Mouse (Mus musculus) induced T-regulatory cell, adult 2 months (primary cell): Measurements from ENCODE around the gene Galnt14.

ENCODE experiments used
- DNase-seq: peaks from one replicate; pipeline ENCODE4 v3.0.0-alpha.2; 2012; ENCODE audit warnings: low read depth

Gene Galnt14

GRCm38 (mm10) chr17:73507804-73508535, 202.3 kb downstream of the Galnt14 start:
- DNase-seq, result no peak

- DNase-seq, result no peak
These were observed 206.1 kb downstream of the Galnt14 start for GRCm38 (mm10) chr17:73504111-73504510.

DNA sequence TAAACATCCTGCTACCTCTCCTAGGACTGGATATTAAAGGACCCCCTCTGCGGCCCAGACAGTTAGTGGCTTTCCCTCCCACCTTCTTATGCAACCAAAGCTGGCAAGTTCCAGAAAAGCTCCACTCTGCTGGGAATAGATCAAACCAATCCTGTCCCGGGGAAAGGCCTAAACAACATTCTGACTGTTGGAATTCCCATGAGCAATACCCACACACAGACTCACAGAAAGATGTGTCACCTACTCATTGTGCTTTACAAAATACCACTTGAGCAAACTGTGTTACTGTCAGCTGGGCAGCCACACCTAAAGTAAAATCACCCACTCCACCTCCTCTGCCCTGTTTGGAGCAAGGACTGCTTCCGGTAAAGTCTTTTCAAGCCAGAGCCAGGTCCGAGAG, 207.6 kb downstream of the Galnt14 start:
- DNase-seq, result no peak

GRCm38 (mm10) chr17:73489519-73489918, 220.7 kb downstream of the Galnt14 start:
- DNase-seq, result no peak

- DNase-seq, result no peak
These were observed 222.5 kb downstream of the Galnt14 start for GRCm38 (mm10) chr17:73487792-73488191.

- DNase-seq, result no peak
These were observed 222.9 kb downstream of the Galnt14 start for GRCm38 (mm10) chr17:73487380-73487779.

DNA sequence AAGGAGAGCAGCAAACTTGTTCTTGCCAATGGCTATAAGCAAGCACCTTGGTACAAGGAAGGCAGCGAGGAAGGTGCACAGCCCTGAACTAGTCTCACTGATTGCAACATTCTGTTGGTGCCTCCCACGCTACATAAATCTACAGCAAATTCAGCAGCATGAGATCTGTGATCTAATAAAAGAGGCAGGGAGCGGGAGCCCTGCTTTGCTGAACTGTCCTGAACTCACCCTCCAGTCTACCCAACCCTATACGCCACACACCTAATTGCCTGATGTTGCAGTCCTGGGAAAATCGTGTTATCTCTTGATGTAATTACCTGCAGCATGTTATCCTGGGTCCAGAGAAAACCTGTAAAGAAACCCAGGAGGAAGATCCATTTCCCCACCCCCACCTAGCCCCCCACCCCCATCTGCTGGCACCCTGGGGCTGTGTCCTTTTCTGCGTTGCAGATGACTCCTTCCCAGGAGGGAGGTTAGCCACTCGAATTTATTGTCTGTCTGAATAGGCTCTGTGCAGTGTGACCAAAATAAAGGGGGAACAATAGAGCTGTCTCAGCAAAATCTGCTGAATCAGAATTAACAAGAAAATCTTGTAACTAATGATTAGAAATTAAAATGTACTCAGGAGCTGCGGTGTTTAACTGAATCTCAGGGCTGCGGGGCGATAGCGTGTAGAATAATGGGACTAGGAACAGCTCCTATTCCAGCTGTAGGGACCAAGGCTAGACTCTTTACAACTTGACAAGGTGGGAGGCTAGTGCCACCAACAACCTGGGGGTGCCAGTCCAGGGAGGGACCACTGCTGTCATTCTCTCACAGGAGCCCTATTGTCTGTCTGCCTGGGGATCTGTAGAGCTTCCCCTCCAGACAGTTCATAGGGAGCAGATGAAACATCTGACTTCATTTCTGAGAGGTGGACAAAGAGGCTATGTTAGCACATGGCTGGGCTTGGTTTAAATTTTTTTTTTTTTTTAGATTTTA, 232.9 kb downstream of the Galnt14 start:
- DNase-seq, result no peak

GRCm38 (mm10) chr17:73474371-73474770, 235.9 kb downstream of the Galnt14 start:
- no peak for DNase-seq

DNA sequence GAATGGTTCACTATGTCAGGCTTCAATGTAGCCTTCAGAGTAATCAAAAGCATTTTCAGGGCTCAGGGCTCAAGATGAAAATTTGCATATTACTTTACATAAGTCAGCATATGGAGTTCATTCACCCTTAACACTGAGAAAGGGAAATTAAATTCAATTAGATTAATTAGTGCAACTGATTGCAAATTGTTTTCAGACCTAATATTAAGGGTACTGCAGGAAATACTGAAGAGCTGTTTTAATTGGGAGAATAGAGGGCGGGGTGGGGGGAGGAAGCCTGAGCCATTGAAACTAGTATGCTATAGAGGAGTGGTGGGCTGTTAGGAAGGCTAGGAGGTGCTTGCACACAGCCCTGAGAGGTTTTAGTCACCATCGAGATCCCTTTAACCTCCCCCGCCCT, 237.2 kb downstream of the Galnt14 start:
- DNase-seq, result no peak

DNA sequence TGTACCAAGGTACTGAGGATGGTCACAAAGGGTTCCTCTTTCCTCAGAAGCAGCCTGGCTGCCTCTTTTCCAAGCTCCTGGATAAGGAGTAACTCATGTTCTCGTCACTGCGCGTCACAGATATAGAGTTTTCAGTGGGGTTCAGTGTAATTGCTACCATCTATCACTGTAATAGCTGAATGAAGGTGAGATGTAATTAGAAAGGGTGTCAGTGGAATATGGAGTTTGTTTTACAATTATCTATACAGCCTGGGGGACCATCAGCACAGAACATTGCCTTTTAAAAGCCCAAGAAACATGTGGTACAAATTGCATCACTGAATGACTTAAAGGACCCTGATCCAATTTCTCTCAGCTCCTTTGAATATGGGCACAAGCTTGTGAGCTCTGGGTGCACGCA, 249.4 kb downstream of the Galnt14 start:
- no peak for DNase-seq

GRCm38 (mm10) chr17:73458741-73459140, 251.5 kb downstream of the Galnt14 start:
- DNase-seq, result no peak

- DNase-seq, result no peak
These were observed 253.7 kb downstream of the Galnt14 start for GRCm38 (mm10) chr17:73456551-73456950.

DNA sequence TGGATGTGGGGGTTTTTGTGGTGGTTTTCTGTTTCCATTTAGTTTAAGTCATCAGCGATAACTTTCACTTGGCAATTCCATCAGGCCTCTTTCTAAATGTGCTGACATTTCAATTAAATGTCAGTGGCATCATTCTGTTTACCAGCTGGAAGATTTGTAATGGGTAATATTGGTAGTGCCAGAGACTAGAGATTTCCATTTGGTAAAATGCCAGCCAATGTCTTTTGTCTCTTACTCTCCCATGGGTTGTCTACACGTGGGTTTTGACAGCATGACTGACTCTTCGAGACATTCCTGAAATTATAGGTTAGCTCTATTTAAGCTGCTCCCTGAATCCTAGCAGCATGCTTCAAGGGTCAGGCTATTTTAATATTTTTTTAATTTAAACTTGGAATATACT, 256.6 kb downstream of the Galnt14 start:
- no peak for DNase-seq

- no peak for DNase-seq
These were observed 258.0 kb downstream of the Galnt14 start for GRCm38 (mm10) chr17:73452151-73452760.

GRCm38 (mm10) chr17:73449104-73449503, 261.1 kb downstream of the Galnt14 start:
- no peak for DNase-seq
